Comparison of ENCODE assay signal across 8 mouse cellular contexts in genomic region chr14:79486993-79487731, GRCm38 (mm10). TPM values are rescaled to one million over a fixed set of nuclear protein-coding genes. Genes with fewer than 3 reads are reported as not detected.
DNase-seq lines count a peak whose midpoint lies in the region; ATAC-seq and TF ChIP-seq lines count a peak whose summit lies in the region.

No protein-coding gene starts in this region.

- no peaks in the 10 kb centered on the region for H3K27me3 ChIP-seq in liver, postnatal 0 days (ENCODE audit: insufficient read depth, low read length)

- peak overlapping the region; percentile 58 for H3K9ac ChIP-seq in liver, postnatal 0 days (replicated peaks)

- TF ChIP-seq POLR2A in olfactory bulb, adult 2 months (IDR thresholded peaks at IDR 0.05; ENCODE audit: insufficient read depth, low read depth, low read length): no peak

- 0 out of 2 replicates have a peak, but pooled peaks cover 4% of the 10 kb centered on the region for H3K36me3 ChIP-seq in liver, postnatal 0 days (replicated peaks; ENCODE audit: insufficient read depth, low read length)

- peak; percentile 52 to 65 for DNase-seq in right cerebral cortex, adult 2 months (ENCODE audit: low spot score in 2 of 2)
- no peak for DNase-seq in right cerebral cortex, postnatal 14 days
- DNase-seq in cerebellum, adult 8-10 months: peak; percentile 64
- peak; percentile 70 for DNase-seq in kidney, adult 18-20 months
- DNase-seq in liver, postnatal 0 days: peak; percentile 50

- H3K4me3 ChIP-seq in liver, postnatal 0 days (ENCODE audit: low read depth, low read length): peak overlapping the region; percentile 38
- peak overlapping the region; percentile 48 for H3K4me3 ChIP-seq in olfactory bulb, adult 2 months (ENCODE audit: insufficient read depth, low read depth, low read length)

- no peak for TF ChIP-seq EP300 in liver, postnatal 0 days (IDR thresholded peaks at IDR 0.05; ENCODE audit: low read depth)

- H3K4me1 ChIP-seq in liver, postnatal 0 days (ENCODE audit: insufficient read depth): peaks cover 34% of the 10 kb centered on the region
- peaks cover 19% of the 10 kb centered on the region for H3K4me1 ChIP-seq in olfactory bulb, adult 2 months (ENCODE audit: control insufficient read depth, insufficient read depth, low read length)

- H3K9me3 ChIP-seq in liver, postnatal 0 days (ENCODE audit: low read length): no peaks in the 10 kb centered on the region

- TF ChIP-seq CTCF in liver, postnatal 0 days (IDR thresholded peaks at IDR 0.05; ENCODE audit: low read depth): peak; percentile 69
- TF ChIP-seq CTCF in olfactory bulb, adult 2 months (IDR thresholded peaks at IDR 0.05; ENCODE audit: insufficient read depth, low read depth, low read length): no peak

- 7% methylated on average over 19 of the region's 19 CpGs for WGBS in liver, postnatal 0 days (ENCODE audit: insufficient replicate concordance)
- 12% methylated on average over 19 of the region's 19 CpGs for WGBS in olfactory bulb, adult 2 months

- peak; percentile 51 for ATAC-seq in granulocyte monocyte progenitor cell, adult 5-6 weeks (replicated peaks; ENCODE audit: poor library complexity, severe bottlenecking)
- peak; percentile 66 for ATAC-seq in liver, postnatal 0 days
- ATAC-seq in activated CD4-positive, CD25-positive, alpha-beta regulatory T cell, adult 4 months: no peak

- peak overlapping the region; percentile 67 for H3K27ac ChIP-seq in liver, postnatal 0 days (ENCODE audit: low read depth)
- peak overlapping the region; percentile 1; the same call in 1 of the 2 replicates for H3K27ac ChIP-seq in olfactory bulb, adult 2 months (ENCODE audit: insufficient read depth, low read depth, low read length)

- peak overlapping the region; percentile 80 for H3K4me2 ChIP-seq in liver, postnatal 0 days (ENCODE audit: low read depth, low read length)

RNA-seq across cellular contexts. Expression of gene Wbp4, which starts 5.8 kb away (rescaled TPM):
- 15.3 and 28.1 TPM in 2 replicates for total RNA-seq in granulocyte monocyte progenitor cell, adult 5-6 weeks (2014; fragmentation: Nextera tagmentation)
- total RNA-seq in granulocyte monocyte progenitor cell, adult 5-6 weeks (2017): 70.8 and 75.0 TPM in 2 replicates
- 15.1 and 16.2 TPM in 2 replicates for polyA plus RNA-seq in liver, postnatal 0 days (2015; fragmentation: Nextera tagmentation; extraction: Ambion mirVana)
- polyA plus RNA-seq in olfactory bulb, adult 2 months (2012; ENCODE audit: insufficient read depth, insufficient read length, low replicate concordance, missing spikeins): not detected in 2 replicates
- polyA plus RNA-seq in activated CD4-positive, CD25-positive, alpha-beta regulatory T cell, adult 4 months (2017; shearing (Covaris generic)): 10 to 100 TPM; 25.7 to 32.5 TPM

RNA-seq across cellular contexts. Expression of gene Elf1, which starts 6.2 kb away (rescaled TPM):
- 92.6 and 98.6 TPM in 2 replicates for total RNA-seq in granulocyte monocyte progenitor cell, adult 5-6 weeks (2014; fragmentation: Nextera tagmentation)
- total RNA-seq in granulocyte monocyte progenitor cell, adult 5-6 weeks (2017): 178 and 188 TPM in 2 replicates
- polyA plus RNA-seq in liver, postnatal 0 days (2015; fragmentation: Nextera tagmentation; extraction: Ambion mirVana): 9.0 and 11.0 TPM in 2 replicates
- polyA plus RNA-seq in olfactory bulb, adult 2 months (2012; ENCODE audit: insufficient read depth, insufficient read length, low replicate concordance, missing spikeins): 261 TPM in 1 of 2 replicates, not detected in the other
- polyA plus RNA-seq in activated CD4-positive, CD25-positive, alpha-beta regulatory T cell, adult 4 months (2017; shearing (Covaris generic)): 100 to 1,000 TPM; 122 to 145 TPM

RNA-seq across cellular contexts. Expression of gene Kbtbd6, which starts 35.5 kb away (rescaled TPM):
- 0.77 and 1.3 TPM in 2 replicates for total RNA-seq in granulocyte monocyte progenitor cell, adult 5-6 weeks (2014; fragmentation: Nextera tagmentation)
- 6.2 and 7.2 TPM in 2 replicates for total RNA-seq in granulocyte monocyte progenitor cell, adult 5-6 weeks (2017)
- 1.8 and 2.4 TPM in 2 replicates for polyA plus RNA-seq in liver, postnatal 0 days (2015; fragmentation: Nextera tagmentation; extraction: Ambion mirVana)
- polyA plus RNA-seq in olfactory bulb, adult 2 months (2012; ENCODE audit: insufficient read depth, insufficient read length, low replicate concordance, missing spikeins): not detected in 2 replicates
- polyA plus RNA-seq in activated CD4-positive, CD25-positive, alpha-beta regulatory T cell, adult 4 months (2017; shearing (Covaris generic)): under 1 TPM; 0.25 to 0.61 TPM
